Mouse (Mus musculus) CD4-positive, CD25-positive, alpha-beta regulatory T cell, adult 4 months (primary cell): ENCODE results near the gene B3galt2. TPM values are rescaled to one million over a fixed set of nuclear protein-coding genes. Genes with fewer than 3 reads are reported as not detected.
"Not testable (repeated sequence)": the region's sequence is repeated elsewhere in the genome, so short reads cannot be mapped to it uniquely, and the experiment has no call there.

ENCODE experiments used
- ATAC-seq: one replicate; pipeline ENCODE4 v1.8.0; 2017
- polyA plus RNA-seq, 2 experiments: library from polyadenylated mRNA; unstranded; fragments of 100-300 nt; shearing (Covaris generic); gene quantifications; one replicate each; pipeline ENCODE4 v1.2.1; 2017

The B3galt2 gene
- 1 to 10 TPM in 1 of 2 experiments, under 1 TPM in 1; 0.58 to 1.2 TPM for polyA plus RNA-seq

- peak; percentile 42 for ATAC-seq
These were observed at the start of gene B3galt2 for GRCm38 (mm10) chr1:143640650-143641407. Gene B3galt2 (plus strand): TSS chr1:143640664.

- no peak for ATAC-seq
These were observed 43.6 kb upstream of the B3galt2 start for GRCm38 (mm10) chr1:143596864-143597263.

DNA sequence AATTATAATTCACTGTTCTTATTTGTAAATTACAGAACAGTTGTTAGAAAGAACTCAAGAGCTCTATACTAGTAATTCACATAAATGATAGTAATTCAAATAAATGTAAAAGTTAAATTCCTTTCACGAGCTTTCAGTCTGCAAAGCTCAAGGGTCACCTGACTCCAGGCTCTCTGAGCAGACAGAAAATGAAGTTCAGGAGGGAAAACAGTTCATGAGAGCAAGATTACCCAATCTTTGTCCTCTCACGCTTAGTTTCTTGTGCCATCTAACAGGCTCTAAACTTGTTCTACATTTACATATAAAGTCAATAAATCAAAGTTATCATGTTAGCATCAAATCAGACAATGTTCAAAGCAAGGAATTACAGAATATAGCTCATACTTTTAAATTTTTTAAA lies 31.6 kb upstream of the B3galt2 start:
- ATAC-seq, result no peak

GRCm38 (mm10) chr1:143612901-143613300 lies 27.6 kb upstream of the B3galt2 start:
- no peak for ATAC-seq

GRCm38 (mm10) chr1:143619760-143620159 lies 20.7 kb upstream of the B3galt2 start:
- no peak for ATAC-seq

DNA sequence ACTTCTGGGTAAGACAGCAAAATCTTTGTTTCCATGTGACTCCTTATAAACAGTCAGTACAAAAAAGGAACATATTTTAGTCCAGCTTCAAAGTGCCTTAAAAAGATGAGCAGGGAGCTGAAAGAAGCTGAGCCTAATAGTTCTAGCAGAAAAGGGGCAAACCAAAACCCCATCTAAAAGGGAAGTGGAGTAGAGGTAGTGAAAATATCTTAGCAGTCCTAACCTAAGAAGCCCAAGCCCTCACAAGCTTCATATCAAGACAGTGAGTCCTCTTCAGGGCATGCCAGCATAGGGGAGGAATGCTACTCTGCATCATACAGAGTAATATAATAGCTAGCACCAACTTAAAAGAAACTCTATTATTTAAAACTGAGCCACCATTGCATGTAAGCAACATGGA lies 18.5 kb upstream of the B3galt2 start:
- ATAC-seq, result no peak

DNA sequence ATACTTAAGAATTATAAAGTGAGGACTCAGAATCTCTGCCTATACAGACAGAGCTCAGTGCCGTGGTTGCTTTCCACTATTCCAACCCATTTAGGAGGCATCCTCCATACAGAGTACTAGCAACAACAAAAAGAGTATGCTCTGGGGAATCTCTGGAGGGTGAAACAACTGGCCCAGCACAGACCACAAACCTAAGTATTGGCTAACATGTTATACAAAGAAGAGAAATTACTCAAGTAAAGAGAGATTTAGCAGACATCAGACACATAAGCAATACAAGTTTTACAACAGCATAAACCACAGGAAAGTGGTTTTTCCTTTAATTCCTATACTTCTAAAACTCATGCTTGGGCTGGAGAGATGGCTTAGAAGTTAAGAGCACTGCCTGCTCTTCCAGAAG lies 17.8 kb upstream of the B3galt2 start:
- ATAC-seq, result no peak

- ATAC-seq, result no peak
These were observed 9.1 kb upstream of the B3galt2 start for GRCm38 (mm10) chr1:143631337-143631736.

DNA sequence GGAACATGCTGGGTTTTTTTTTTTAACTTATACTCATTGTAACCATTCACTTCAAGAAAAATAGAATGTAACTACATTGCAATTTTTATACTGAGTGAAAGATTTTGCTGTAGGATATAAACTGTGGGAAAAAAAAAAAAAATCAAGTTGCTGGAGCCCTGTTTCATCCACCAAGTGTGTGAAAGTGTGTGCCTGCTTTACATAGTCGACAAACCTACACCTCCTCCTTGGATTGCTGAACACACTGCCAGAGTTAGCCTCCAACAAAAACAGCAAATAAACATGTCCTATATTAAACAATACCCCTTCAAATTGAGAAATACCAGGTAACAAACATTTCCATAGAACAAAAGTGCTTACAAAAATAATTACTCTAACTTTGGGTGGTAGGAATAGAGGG lies 8.1 kb upstream of the B3galt2 start:
- no peak for ATAC-seq

DNA sequence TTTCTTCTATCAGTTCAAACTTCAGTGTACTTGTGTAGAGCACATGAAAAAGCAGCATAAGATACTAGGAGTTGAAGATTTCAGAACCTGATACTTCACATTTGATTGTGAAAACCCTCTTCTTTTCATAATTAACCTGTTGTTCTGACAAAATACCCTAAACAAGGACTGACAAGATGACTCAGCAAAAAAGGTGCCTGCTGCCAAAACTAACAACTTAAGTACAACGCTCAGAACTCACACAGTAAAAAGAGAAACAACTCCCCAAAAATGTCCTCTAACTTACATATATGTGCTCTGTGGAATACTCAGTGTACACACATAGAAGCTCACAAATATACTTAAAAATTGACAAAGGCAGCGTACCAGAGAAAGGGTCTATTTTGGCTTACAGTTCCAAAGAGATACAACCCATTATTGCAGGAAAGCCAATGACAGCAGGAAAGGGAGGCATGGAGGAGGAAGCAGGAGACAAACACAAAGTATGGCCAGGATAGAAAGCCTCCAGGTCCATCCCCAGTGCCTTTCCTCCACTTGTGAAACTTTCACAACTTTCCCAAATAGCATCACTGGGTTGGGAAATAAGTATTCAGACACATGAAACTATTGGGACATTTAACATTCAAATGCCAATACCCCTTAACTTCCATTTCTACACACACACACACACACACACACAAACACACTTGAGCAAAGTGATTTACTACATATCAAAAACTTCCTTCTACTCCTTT lies 7.4 kb upstream of the B3galt2 start:
- ATAC-seq, result no peak

DNA sequence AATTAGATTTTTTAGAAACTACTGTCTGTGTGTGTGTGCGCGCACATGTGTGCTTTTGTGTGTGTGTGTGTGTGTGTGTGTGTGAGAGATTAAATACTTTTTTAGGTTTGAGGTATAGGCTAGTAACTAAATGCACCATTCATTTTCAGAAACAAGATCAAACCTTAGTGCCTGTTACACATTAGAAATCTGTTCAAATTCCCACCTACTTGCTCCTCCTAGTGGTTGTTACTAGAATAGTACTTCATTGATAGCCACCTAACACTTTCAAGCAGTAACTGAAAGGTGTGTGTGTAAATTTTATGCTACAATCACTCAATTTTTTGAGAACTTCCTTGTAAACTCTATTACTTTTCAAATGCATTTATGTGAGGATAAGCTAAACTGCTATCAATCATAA lies 3.8 kb downstream of the B3galt2 start:
- ATAC-seq, result peak; percentile 89

- ATAC-seq, result no peak
These were observed 4.9 kb downstream of the B3galt2 start for GRCm38 (mm10) chr1:143645386-143645785.

- no peak for ATAC-seq
These were observed 5.8 kb downstream of the B3galt2 start for GRCm38 (mm10) chr1:143646219-143646618.

DNA sequence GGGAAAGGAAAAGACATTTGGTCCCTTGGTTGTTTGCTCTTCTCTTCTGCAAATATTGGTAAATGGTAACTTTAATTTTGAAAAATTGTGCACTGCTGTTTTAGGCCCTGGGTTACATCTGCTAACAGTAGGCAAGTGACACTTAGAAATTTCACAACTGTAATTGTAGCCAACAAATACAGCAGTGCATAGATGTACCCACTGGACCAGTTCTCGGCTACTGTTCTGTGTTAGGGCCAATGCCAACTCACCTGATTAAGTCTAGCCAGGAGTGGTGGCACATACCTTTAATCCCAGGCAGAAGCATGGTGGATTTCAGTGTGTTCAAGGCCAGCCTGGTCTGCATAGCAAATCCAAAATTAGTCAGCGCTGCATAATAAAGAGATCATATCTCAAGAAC lies 9.9 kb downstream of the B3galt2 start:
- ATAC-seq, result no peak

GRCm38 (mm10) chr1:143653646-143654045 lies 13.2 kb downstream of the B3galt2 start:
- ATAC-seq, result peak; percentile 76

GRCm38 (mm10) chr1:143663197-143663596 lies 22.7 kb downstream of the B3galt2 start:
- ATAC-seq, result no peak

DNA sequence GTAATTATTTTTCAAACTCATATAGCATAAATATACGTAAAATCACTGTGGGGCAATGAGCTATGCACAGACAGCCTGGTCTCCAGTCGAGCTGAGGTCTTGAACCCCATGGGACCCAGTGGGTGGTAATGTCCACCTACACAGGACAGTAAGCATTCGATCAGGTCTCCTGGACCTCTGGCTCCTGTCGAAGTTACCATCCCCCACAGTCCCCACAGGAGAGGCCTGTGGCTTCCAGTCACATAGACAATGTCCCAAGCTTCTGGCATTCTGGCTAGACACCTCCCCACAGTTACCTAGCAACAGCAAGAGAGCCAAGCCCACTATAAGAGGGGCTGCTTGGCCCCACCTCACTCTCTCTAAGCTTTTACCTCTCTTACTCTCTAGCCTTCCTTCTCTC lies 24.3 kb downstream of the B3galt2 start:
- not testable (repeated sequence) for ATAC-seq

GRCm38 (mm10) chr1:143675734-143676361 lies 35.4 kb downstream of the B3galt2 start:
- peak; percentile 29 for ATAC-seq

GRCm38 (mm10) chr1:143681108-143681507 lies 40.6 kb downstream of the B3galt2 start:
- ATAC-seq, result no peak

DNA sequence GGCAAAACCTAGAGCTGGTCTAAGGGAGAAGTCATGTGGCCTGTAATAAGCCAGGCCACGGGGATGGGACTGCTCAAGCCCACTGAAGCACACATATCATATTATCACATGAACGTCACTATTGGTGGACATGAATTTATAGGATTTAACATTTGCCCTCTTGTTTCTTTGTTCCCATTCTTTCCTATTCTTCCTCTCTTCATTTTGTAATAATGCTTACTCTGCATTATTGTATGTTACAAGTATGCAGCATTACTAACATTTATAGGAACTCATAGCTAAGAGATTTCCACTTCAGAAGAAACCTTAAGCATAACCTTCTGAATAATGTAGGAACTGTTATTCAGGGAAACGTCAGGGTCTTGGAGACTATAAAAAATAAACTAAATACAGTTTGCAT lies 44.4 kb downstream of the B3galt2 start:
- no peak for ATAC-seq

- no peak for ATAC-seq
These were observed 61.3 kb downstream of the B3galt2 start for GRCm38 (mm10) chr1:143701736-143702135.

DNA sequence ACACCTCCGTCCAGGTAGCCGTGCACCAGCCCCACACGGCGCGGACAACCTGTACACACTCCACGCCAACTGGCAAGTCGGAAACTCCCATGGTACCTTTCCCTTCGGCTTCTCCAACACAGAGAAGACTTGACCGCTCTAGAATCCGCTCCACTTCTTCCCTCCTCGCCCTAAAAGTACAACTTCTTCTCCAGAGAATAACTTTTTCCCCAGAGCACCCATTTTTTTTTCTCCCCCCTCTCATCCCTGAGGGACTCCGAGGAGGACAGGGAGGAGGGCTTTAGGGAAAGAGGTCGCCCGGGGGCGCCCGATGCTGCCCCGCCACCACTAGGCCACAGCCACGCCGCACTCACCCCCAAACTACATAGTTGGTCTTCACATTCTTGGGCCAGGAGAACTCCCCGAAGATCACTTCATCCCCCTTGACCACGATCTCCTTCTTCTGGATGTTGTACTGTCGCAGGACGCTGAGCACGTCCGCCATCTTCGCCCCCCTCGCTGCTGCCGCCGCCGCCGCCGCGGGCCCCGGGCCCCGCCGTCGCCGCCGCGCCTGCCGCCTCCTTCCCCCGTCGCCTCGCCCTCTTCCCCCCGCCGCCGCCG lies 61.8 kb downstream of the B3galt2 start:
- peak; percentile 24 for ATAC-seq

- peak; percentile 93 for ATAC-seq
These were observed 62.3 kb downstream of the B3galt2 start, which contains the start of gene Cdc73 for GRCm38 (mm10) chr1:143702741-143703262. Gene Cdc73 (minus strand): TSS chr1:143702893.
